Mouse (Mus musculus): ENCODE data around the gene Fam122b.

The Fam122b gene

GRCm38 (mm10) chrX:53269289-53270062, at the start of gene Fam122b:
TSS of gene Fam122b (minus strand) at chrX:53269805.
- peak; percentile 95 for DNase-seq

GRCm38 (mm10) chrX:53287924-53288323, 18.3 kb upstream of the Fam122b start:
- DNase-seq: no peak

GRCm38 (mm10) chrX:53273124-53273523, 3.5 kb upstream of the Fam122b start, which contains the start of gene Fam122c:
TSS of gene Fam122c (plus strand) at chrX:53273424.
- no peak for DNase-seq

- peak; percentile 9 for DNase-seq
Measured at GRCm38 (mm10) chrX:53271628-53272027, 2.0 kb upstream of the Fam122b start.

GRCm38 (mm10) chrX:53270063-53270432, 443 bp upstream of the Fam122b start:
- DNase-seq: no peak

- peak; percentile 80 for DNase-seq
Measured at GRCm38 (mm10) chrX:53268856-53269255, 749 bp downstream of the Fam122b start.

- DNase-seq: no peak
Measured at GRCm38 (mm10) chrX:53266186-53266585, 3.4 kb downstream of the Fam122b start.

GRCm38 (mm10) chrX:53255195-53255594, 14.4 kb downstream of the Fam122b start:
- no peak for DNase-seq

- no peak for DNase-seq
Measured at GRCm38 (mm10) chrX:53240011-53240410, 29.6 kb downstream of the Fam122b start, which contains the start of gene Plac1. TSS of gene Plac1 (minus strand) at chrX:53240111.

- DNase-seq: peak; percentile 13
Measured at GRCm38 (mm10) chrX:53237971-53238370, 31.6 kb downstream of the Fam122b start.

- DNase-seq: no peak
Measured at GRCm38 (mm10) chrX:53236404-53236803, 33.2 kb downstream of the Fam122b start.

- peak; percentile 35 for DNase-seq
Measured at GRCm38 (mm10) chrX:53233689-53234088, 35.9 kb downstream of the Fam122b start.

- DNase-seq: peak; percentile 48
Measured at GRCm38 (mm10) chrX:53231965-53232364, 37.6 kb downstream of the Fam122b start.

GRCm38 (mm10) chrX:53224353-53224944, 45.2 kb downstream of the Fam122b start:
- DNase-seq: no peak

GRCm38 (mm10) chrX:53220855-53221254, 48.8 kb downstream of the Fam122b start:
- no peak for DNase-seq

GRCm38 (mm10) chrX:53214557-53215229, 54.9 kb downstream of the Fam122b start:
- peak; percentile 45 for DNase-seq

GRCm38 (mm10) chrX:53213838-53214237, 55.8 kb downstream of the Fam122b start:
- DNase-seq: no peak

GRCm38 (mm10) chrX:53212485-53212884, 57.1 kb downstream of the Fam122b start:
- no peak for DNase-seq

GRCm38 (mm10) chrX:53211756-53212483, 57.7 kb downstream of the Fam122b start:
- DNase-seq: peak; percentile 85

- DNase-seq: no peak
Measured at GRCm38 (mm10) chrX:53209431-53209830, 60.2 kb downstream of the Fam122b start.

GRCm38 (mm10) chrX:53204690-53205311, 64.8 kb downstream of the Fam122b start:
- DNase-seq: no peak

GRCm38 (mm10) chrX:53201616-53202015, 68.0 kb downstream of the Fam122b start:
- DNase-seq: no peak
